Mouse (Mus musculus) right cerebral cortex, adult 18-20 months (tissue): Measurements from ENCODE around the gene Msi2.

Source experiments
- DNase-seq: peaks from one replicate; pipeline ENCODE4 v3.0.0; 2022; ENCODE audit warnings: mixed read lengths

The Msi2 gene

DNA sequence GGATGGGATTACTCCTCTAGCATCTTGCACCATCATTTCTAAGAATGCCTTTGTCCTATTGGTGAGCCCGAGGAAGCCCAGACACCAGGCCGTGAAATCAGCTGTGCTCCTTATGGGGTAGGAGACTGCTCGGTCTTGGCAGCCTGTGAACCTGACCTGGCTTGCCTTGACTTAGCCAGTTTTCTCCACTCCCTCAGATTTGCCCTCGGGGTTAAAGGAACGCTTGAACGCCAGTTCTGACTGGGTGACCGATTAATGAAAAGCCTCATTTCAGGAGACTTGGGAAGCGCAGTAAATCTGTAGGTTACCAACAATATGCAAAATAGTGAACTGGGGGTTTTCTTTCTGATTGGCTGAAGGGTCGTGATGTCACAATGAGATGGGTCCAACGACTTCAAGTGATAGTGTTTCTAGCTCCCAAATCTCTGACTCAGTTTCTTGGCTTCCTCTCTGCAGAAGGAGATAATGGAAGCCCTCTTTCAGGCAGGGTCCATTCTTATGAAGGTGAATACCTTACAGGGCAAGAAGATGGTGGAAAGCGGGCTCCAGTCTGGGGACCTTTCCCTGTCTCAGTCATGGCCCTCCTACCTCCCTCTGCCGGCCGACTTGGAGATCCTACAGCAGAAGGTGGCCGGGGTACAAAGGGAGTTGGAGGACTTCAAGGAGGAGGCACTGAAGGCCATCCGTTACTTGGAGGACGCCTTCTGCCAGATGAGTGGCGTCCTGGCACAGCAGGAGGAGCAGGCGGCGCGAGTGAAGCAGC, 424.5 kb downstream of the Msi2 start, which contains the start of gene Ccdc182:
TSS of gene Ccdc182 (plus strand) at position 428 of the 763 bp plus-strand sequence.
- no peak for DNase-seq

GRCm38 (mm10) chr11:88291688-88292087, 426.6 kb downstream of the Msi2 start:
- peak; percentile 12 for DNase-seq

DNA sequence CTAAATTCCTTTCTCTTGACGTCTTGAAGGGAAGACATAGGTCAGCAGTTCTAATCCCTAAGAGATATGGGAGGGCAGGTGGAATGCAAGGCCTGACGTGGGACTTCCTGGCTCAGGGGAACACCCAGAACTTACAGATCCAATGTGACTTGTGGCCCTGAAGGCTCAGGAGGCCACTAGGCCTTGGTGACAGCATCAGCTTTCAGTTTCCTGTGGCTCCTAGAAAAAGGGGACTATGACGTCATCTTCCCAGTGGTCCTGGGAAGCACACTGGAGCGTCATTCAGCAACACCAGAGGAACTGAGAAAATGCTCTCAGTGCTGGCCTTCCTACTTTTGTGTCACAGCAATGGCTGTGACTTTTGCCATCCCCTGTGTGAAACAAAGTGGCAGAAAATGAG, 427.1 kb downstream of the Msi2 start:
- no peak for DNase-seq
